Mouse (Mus musculus) hindbrain, embryonic 10.5 days (tissue): ENCODE data around the gene C1qtnf7. TPM values are rescaled to one million over a fixed set of nuclear protein-coding genes. Genes with fewer than 3 reads are reported as not detected.
A peak's percentile ranks its signal among the peaks of the same experiment; 100 is the strongest.

Source experiments
- DNase-seq: peaks from one replicate; pipeline ENCODE4 v3.0.0-alpha.2; 2017; ENCODE audit warnings: low spot score
- H3K27ac ChIP-seq: fragments of 300-500 bp; sonication (generic); 2 replicates; pipeline ENCODE4 v1.5.1; 2016; ENCODE audit warnings: mild to moderate bottlenecking, moderate library complexity
- H3K27me3 ChIP-seq: fragments of 300-500 bp; sonication (generic); 2 replicates; pipeline ENCODE4 v1.6.1; 2016; ENCODE audit warnings: mild to moderate bottlenecking; ENCODE audit not compliant: poor library complexity, insufficient read depth, severe bottlenecking
- H3K36me3 ChIP-seq: fragments of 300-500 bp; sonication (generic); 2 replicates; pipeline ENCODE4 v1.6.1; 2016; ENCODE audit warnings: mild to moderate bottlenecking, moderate library complexity
- H3K4me1 ChIP-seq: fragments of 300-500 bp; sonication (generic); replicated peaks from 2 replicates; pipeline ENCODE4 v1.6.1; 2016; ENCODE audit warnings: mild to moderate bottlenecking
- H3K4me3 ChIP-seq: fragments of 300-500 bp; sonication (generic); 2 replicates; pipeline ENCODE4 v1.5.1; 2016; ENCODE audit warnings: mild to moderate bottlenecking, moderate library complexity
- H3K9me3 ChIP-seq: fragments of 300-500 bp; sonication (generic); 2 replicates; pipeline ENCODE4 v1.6.1; 2016; ENCODE audit warnings: mild to moderate bottlenecking, moderate library complexity
- WGBS: fragments of 180-500 bp; shearing (Covaris S2); methylation state at CpG from one replicate; pipeline ENCODE4 v1.1.7; 2016; 5-methylcytosine and 5-hydroxymethylcytosine counted together
- polyA plus RNA-seq: library from polyadenylated mRNA; unstranded; fragments of >200 nt; fragmentation: Nextera tagmentation; extraction: Ambion mirVana; gene quantifications from 2 replicates; pipeline ENCODE4 v1.2.1, GENCODE M21; 2016

The C1qtnf7 gene
- 0.32 and 0.93 TPM in 2 replicates for polyA plus RNA-seq

DNA sequence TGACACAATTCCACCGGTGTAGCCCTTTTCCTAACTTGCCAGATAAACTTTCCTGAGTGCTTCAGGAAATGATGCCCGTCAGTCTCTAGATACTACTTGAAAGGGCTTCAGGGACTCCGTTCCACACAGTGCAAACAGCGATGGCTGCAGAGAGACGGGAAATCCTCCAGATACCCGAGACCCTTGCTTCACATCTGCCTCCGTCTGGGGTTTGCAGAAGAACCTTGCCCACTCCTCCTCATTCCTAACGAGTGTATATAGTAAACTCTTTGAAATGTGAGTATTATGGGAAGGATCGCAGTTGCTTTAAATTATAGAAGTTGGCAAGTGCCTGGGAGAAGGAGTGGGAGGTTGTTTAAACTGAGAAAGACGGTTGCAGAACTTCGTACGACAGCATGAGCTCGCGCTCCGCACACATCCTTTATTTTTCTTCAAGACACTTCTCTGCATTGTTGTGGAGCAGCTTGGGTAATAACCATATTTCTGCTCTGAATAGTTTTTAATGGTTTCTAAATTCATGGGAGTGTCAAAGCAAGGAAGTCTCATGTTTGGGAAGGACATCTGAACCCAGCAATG is at the start of gene C1qtnf7:
Gene C1qtnf7 (plus strand): TSS at position 138 of the 576 bp plus-strand sequence.
- H3K36me3 ChIP-seq, result no peaks in the 10 kb centered on the region
- H3K4me1 ChIP-seq, result no peaks in the 10 kb centered on the region
- H3K27me3 ChIP-seq, result no peaks in the 10 kb centered on the region
- 72% methylated on average over 15 of the region's 15 CpGs for WGBS
- H3K27ac ChIP-seq, result no peak within 1 kb of the TSS
- H3K9me3 ChIP-seq, result no peaks in the 10 kb centered on the region
- H3K4me3 ChIP-seq, result no peak within 1 kb of the TSS
- DNase-seq, result no peak

DNA sequence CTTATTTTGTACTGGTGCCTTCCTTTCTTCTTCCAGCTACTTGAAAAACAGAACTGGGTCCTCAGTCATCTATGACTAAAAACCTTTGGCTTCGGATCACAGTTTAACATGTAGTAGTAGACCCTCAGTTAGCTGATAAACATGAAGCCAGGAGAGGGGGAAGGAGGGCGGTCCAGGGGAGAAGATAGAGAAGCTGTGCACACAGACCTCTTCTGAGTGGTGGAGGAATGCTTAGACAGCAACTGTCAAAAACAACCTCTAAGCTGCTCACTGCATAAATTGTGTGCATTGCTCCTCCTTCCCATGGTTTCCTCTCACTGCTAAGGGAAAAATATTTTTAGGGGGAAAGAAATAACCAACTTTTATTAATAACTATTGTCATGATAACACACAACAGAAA is 48.6 kb upstream of the C1qtnf7 start:
- 82% methylated on average over 2 of the region's 2 CpGs for WGBS
- no peaks in the 10 kb centered on the region for H3K36me3 ChIP-seq
- H3K27ac ChIP-seq, result no peak overlapping the region
- H3K4me3 ChIP-seq, result no peak overlapping the region
- DNase-seq, result no peak
- H3K9me3 ChIP-seq, result no peaks in the 10 kb centered on the region
- H3K27me3 ChIP-seq, result no peaks in the 10 kb centered on the region
- no peaks in the 10 kb centered on the region for H3K4me1 ChIP-seq

DNA sequence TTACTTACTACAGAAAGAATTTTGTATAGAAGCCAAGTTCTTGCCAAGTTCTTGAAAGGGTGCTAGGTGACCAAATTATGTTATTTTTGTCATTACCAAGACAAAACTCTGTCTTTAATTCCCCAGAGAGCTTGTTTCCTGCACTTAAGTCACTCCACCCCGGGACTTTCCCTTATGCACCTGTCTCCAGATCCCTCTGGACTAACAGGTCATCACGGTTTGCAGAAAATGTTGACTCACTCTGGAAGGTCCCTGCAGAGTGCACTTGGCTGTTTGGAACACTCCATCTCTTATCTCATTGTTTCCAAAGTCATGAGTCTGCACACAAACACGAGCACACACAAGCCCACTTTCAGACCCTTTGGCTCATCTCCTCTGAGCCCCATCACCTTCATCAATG is 48.1 kb upstream of the C1qtnf7 start:
- DNase-seq, result no peak
- Histone ChIP-seq H3K27ac (no peak overlapping the region), H3K36me3 (no peaks in the 10 kb centered on the region), H3K4me3 (no peak overlapping the region), H3K9me3 (no peaks in the 10 kb centered on the region), H3K4me1 (no peaks in the 10 kb centered on the region), H3K27me3 (no peaks in the 10 kb centered on the region)
- WGBS, result 81% methylated on average over 3 of the region's 3 CpGs

DNA sequence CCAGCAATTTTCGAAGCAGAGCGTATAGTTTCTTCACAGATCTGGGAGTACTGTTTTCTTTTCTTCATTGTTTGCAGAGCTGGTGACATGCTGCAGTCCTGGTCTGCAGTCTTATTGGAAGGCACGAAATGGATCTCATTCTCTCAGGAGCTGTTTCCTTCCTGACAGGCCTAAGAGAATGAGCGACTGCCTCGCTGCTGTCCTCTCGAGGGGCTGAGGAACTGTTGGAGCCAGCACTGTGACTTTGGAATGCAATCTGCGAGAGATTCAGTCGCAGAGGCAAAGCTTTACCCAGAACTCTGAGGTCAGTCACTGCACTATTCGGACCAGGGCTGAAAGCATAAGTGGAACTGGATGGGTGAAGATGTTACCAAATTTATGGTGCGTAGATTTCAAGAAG is 46.4 kb upstream of the C1qtnf7 start:
- H3K27me3 ChIP-seq, result no peaks in the 10 kb centered on the region
- no peaks in the 10 kb centered on the region for H3K9me3 ChIP-seq
- no peak overlapping the region for H3K27ac ChIP-seq
- H3K4me1 ChIP-seq, result no peaks in the 10 kb centered on the region
- no peak overlapping the region for H3K4me3 ChIP-seq
- no peaks in the 10 kb centered on the region for H3K36me3 ChIP-seq
- WGBS, result 78% methylated on average over 10 of the region's 10 CpGs
- no peak for DNase-seq

DNA sequence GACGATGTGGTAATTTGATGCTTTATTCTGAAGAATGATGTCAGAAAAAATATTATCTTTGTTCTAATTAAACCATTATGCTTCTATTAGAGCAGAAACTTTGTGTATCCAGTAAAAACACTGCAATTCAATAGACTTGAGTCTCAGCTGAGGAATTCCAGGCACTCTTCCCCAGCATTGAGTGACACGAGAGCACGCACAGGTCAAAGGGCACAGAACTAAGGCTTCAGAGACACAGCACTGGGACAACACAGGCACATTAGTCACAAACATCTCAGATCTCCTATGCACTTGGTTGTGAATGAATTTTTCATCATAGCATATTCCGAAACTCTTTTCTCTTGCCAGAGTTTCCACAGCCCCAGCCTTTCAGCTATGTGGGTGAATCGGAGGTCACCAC is 37.4 kb upstream of the C1qtnf7 start:
- peak; percentile 25 for DNase-seq
- Histone ChIP-seq H3K4me1 (peaks cover 18% of the 10 kb centered on the region), H3K4me3 (no peak overlapping the region), H3K36me3 (no peaks in the 10 kb centered on the region), H3K27ac (no peak overlapping the region), H3K9me3 (no peaks in the 10 kb centered on the region), H3K27me3 (no peaks in the 10 kb centered on the region)
- whole genome bisulfite sequencing, result 54% methylated on average over 5 of the region's 5 CpGs

DNA sequence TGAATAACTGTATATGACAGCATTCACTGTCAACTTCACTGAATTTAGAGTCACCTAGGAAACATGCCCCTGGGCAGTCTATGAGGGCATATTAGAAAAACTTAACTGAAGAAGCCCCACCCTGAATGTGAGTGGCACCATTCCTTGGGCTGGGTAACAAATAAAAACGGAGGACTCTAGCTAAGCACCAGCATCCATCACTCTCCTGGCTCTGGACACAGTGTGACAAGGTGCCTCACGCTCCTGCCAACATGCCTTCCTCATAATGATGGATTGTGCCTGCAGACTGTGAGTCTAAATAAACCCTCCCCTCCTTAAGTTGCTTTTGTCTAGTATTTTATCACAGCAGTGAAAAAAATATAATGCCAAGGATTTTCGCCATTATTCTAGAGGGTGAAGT is 35.3 kb upstream of the C1qtnf7 start:
- DNase-seq, result no peak
- Histone ChIP-seq H3K4me3 (no peak overlapping the region), H3K27ac (no peak overlapping the region), H3K4me1 (peaks cover 17% of the 10 kb centered on the region), H3K27me3 (no peaks in the 10 kb centered on the region), H3K36me3 (no peaks in the 10 kb centered on the region), H3K9me3 (no peaks in the 10 kb centered on the region; the same call in 1 of the 2 replicates)
- WGBS, result 65% methylated on average over 3 of the region's 3 CpGs

DNA sequence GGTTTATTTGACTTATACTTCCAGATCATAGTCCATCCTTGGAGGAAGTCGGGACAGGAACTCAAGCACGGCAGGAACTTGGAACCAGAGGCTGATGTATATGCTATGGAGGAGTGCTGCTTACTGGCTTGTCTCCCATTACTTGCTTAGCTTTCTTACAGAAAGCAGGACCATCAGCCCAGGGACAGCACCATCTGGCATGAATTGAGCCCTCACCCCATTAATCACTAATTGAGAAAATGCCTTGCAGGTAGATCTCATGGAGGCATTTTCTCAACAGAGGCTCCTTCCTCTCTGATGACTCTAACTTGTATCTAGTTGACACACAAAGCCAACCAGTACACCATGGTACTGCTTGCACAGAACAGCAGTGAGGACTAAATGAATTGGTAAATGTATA is 34.6 kb upstream of the C1qtnf7 start:
- H3K4me3 ChIP-seq, result no peak overlapping the region
- no peaks in the 10 kb centered on the region; the same call in 1 of the 2 replicates for H3K9me3 ChIP-seq
- no peaks in the 10 kb centered on the region for H3K36me3 ChIP-seq
- peaks cover 13% of the 10 kb centered on the region for H3K4me1 ChIP-seq
- 83% methylated on average over 2 of the region's 2 CpGs for WGBS
- H3K27ac ChIP-seq, result no peak overlapping the region
- DNase-seq, result no peak
- H3K27me3 ChIP-seq, result no peaks in the 10 kb centered on the region

DNA sequence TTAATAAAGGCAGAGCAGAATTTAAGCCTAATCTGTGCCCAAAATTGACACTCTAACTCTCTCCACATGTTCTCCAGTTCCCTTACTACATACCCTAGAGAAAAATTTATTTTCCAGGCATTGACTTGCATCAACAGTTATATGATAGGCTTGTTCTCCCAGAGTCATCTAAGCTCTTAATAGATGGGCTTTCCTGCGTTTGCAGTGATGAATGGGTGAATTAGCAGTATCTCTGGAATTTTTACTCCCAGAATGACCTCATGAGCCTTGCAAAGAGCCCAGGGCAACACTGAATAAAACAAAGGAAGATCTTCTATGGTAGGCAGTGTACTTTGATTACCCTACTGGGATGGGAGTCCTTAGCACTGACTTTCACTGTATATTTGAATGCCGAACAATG is 33.5 kb upstream of the C1qtnf7 start:
- Histone ChIP-seq H3K4me1 (peaks cover 7% of the 10 kb centered on the region; the same call in 1 of the 2 replicates), H3K9me3 (no peaks in the 10 kb centered on the region; the same call in 1 of the 2 replicates), H3K27me3 (no peaks in the 10 kb centered on the region), H3K4me3 (no peak overlapping the region), H3K36me3 (no peaks in the 10 kb centered on the region), H3K27ac (no peak overlapping the region)
- no peak for DNase-seq
- WGBS, result 75% methylated on average over 2 of the region's 2 CpGs

DNA sequence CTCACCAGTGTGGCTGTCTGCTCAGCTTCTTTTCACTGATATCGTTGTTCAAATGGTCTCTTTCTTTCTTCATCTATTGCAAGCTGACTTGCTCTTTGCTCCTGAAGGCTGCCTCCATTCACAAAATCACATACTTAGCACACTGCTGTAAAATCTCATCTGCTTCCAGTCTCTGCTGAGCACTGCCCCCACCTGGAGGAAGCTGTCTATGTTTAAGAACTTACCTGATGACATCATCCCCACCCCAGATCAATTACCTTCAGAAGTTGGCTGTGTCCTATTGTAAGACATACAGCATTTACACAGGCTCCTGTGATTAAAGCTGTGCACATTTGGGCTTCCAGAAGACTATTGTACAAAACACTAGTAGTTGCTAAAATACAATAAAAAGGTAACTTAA is 13.5 kb upstream of the C1qtnf7 start:
- no peak for DNase-seq
- Histone ChIP-seq H3K36me3 (no peaks in the 10 kb centered on the region), H3K27ac (no peak overlapping the region), H3K4me1 (no peaks in the 10 kb centered on the region), H3K27me3 (no peaks in the 10 kb centered on the region), H3K9me3 (no peaks in the 10 kb centered on the region), H3K4me3 (no peak overlapping the region)
- WGBS, result 89% methylated on average over 1 of the region's 1 CpGs

DNA sequence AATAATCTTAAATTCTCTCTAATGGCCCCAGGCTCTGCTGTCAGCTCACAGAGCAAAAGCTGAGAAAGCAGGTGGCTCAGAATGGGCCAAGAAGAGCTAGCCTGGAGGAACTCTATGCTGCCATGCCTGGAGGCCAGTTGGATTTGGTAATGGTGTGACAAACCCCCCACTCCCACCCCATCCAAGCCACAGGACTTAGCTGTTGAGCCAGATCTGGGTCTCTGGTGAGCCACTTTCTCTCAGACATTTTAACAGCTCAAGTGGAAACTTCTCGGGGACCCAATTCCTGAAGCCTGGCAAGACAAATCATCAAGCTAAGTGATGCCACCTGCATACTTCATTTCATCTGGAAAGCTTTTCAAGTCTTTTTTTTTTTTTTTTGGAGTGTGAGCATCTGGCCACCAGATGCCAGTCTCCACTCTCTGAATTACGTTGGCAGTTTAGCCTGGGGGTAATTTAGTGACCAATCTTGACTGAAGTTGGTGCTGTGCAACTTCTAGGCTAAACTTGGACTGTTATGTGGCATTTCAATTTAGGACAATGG is 11.0 kb upstream of the C1qtnf7 start:
- H3K4me3 ChIP-seq, result no peak overlapping the region
- DNase-seq, result no peak
- H3K9me3 ChIP-seq, result no peaks in the 10 kb centered on the region
- H3K4me1 ChIP-seq, result no peaks in the 10 kb centered on the region
- no peaks in the 10 kb centered on the region for H3K27me3 ChIP-seq
- no peak overlapping the region for H3K27ac ChIP-seq
- H3K36me3 ChIP-seq, result no peaks in the 10 kb centered on the region
- 70% methylated on average over 2 of the region's 2 CpGs for WGBS

DNA sequence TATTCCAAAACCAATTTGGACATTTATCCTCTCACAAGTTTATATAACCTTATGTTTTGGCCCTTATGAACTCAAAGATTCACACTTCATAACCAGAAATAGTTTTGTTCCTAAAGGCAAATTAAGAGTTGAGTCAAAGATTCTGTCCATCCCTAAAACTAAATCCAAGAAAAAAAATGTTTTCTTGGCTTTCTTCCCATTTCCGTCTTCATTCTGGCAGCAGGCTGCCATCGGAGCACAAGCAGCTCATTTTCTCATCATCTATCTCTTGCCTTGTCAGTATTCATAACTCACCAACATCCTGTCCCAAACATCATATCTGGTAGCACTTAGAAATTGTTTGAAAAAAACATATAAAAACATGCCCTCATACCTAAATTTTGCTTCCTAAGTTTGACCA is 6.9 kb upstream of the C1qtnf7 start:
- no peak for DNase-seq
- Histone ChIP-seq H3K27me3 (no peaks in the 10 kb centered on the region), H3K4me3 (no peak overlapping the region), H3K36me3 (no peaks in the 10 kb centered on the region), H3K4me1 (no peaks in the 10 kb centered on the region), H3K9me3 (no peaks in the 10 kb centered on the region), H3K27ac (no peak overlapping the region)
- 94% methylated on average over 2 of the region's 2 CpGs for WGBS

DNA sequence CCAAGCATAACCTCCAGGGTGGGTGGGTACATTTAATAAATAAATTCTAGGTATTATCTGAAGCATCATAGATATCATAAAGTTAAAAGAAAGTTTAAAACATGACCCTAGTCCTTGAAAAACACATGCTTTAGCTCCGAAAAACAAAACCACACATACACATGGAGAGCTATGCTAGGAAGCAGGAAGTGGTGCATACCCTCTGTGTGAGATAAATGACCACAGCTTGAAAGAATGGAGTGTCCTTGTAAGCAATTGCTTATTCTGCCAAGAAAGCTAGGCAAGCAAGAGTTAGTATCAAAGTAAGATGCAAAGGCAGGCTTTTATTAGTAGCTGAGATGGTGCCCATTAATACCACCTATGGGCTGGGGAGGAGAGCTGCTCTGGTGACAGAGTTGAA is 6.4 kb upstream of the C1qtnf7 start:
- H3K36me3 ChIP-seq, result no peaks in the 10 kb centered on the region
- H3K27me3 ChIP-seq, result no peaks in the 10 kb centered on the region
- no peaks in the 10 kb centered on the region for H3K4me1 ChIP-seq
- no peak overlapping the region for H3K27ac ChIP-seq
- no peaks in the 10 kb centered on the region for H3K9me3 ChIP-seq
- H3K4me3 ChIP-seq, result no peak overlapping the region
- 86% methylated on average over 1 of the region's 1 CpGs for WGBS
- no peak for DNase-seq

DNA sequence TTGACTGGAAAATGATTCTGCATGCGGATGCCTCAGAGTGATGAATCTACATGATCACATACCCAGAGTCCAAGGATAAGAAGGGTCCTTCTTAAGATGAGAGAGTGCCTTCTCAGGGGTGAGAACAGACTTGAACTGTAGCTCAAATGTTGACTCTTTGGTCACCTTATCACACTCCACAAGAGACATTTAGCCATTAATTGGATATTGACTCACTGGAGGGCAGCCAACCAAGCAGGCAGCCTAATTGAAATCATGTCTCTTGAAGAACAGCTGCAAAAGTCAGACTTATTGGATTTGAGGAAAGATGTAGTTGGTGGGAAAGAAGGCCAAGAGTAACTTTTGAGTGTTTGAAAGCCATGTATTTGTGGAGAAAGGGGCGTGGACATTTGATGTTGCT is 4.2 kb upstream of the C1qtnf7 start:
- H3K27me3 ChIP-seq, result no peaks in the 10 kb centered on the region
- WGBS, result 93% methylated on average over 2 of the region's 2 CpGs
- H3K27ac ChIP-seq, result no peak overlapping the region
- no peak for DNase-seq
- H3K9me3 ChIP-seq, result no peaks in the 10 kb centered on the region
- no peak overlapping the region for H3K4me3 ChIP-seq
- H3K36me3 ChIP-seq, result no peaks in the 10 kb centered on the region
- no peaks in the 10 kb centered on the region for H3K4me1 ChIP-seq

DNA sequence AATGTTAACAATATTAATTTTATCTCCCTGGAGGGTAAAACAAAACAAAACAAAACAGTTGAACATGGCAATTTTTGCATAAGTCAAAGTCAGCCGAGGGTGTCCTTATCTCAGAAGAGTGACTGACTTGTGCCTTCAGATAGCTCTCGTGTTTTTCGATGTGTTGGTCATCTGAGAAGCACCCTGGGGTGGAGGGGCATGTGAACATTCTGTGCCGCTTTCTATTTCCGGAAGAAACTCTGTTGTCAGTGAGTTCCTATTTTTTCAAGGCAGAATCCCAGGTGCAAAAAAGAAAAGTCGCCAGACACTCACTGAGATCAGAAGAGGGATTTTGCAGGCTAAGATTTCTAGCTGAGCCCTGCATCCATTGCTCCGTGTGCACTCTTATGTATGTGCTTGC is 1.2 kb downstream of the C1qtnf7 start:
- Histone ChIP-seq H3K9me3 (no peaks in the 10 kb centered on the region), H3K27me3 (no peaks in the 10 kb centered on the region), H3K4me3 (no peak overlapping the region), H3K4me1 (no peaks in the 10 kb centered on the region), H3K36me3 (no peaks in the 10 kb centered on the region), H3K27ac (no peak overlapping the region)
- WGBS, result 75% methylated on average over 7 of the region's 7 CpGs
- no peak for DNase-seq
